Mouse (Mus musculus) kidney, embryonic 16.5 days (tissue): ENCODE data around the gene Bspry. TPM values are rescaled to one million over a fixed set of nuclear protein-coding genes. Genes with fewer than 3 reads are reported as not detected.

Experiments
- ATAC-seq: fragments of 200-750 bp; cut with Nextera tagmentation; 2 replicates; pipeline ENCODE4 v1.8.0; 2017; ENCODE audit warnings: moderate TSS enrichment; ENCODE audit not compliant: low FRiP score, low TSS enrichment
- H3K27ac ChIP-seq: fragments of 300-500 bp; sonication (generic); 2 replicates; pipeline ENCODE4 v1.5.1; 2014; ENCODE audit warnings: low read length
- H3K27me3 ChIP-seq: fragments of 300-500 bp; sonication (generic); 2 replicates; pipeline ENCODE4 v1.6.1; 2014; ENCODE audit warnings: low read length, control low read depth, mixed read lengths; ENCODE audit not compliant: insufficient read depth
- H3K36me3 ChIP-seq: fragments of 300-500 bp; sonication (generic); 2 replicates; pipeline ENCODE4 v1.6.1; 2014; ENCODE audit warnings: low read length, control low read depth, mixed read lengths; ENCODE audit not compliant: insufficient read depth
- H3K4me1 ChIP-seq: fragments of 300-500 bp; sonication (generic); 2 replicates; pipeline ENCODE4 v1.6.1; 2014; ENCODE audit warnings: low read length, control low read depth, mixed read lengths; ENCODE audit not compliant: insufficient read depth
- H3K4me2 ChIP-seq: fragments of 300-500 bp; sonication (generic); replicated peaks from 2 replicates; pipeline ENCODE4 v1.6.1; 2014; ENCODE audit warnings: low read depth, low read length
- H3K4me3 ChIP-seq: fragments of 300-500 bp; sonication (generic); 2 replicates; pipeline ENCODE4 v1.5.1; 2014; ENCODE audit warnings: mild to moderate bottlenecking, low read length
- H3K9ac ChIP-seq: fragments of 300-500 bp; sonication (generic); replicated peaks from 2 replicates; pipeline ENCODE4 v1.6.1; 2014; ENCODE audit warnings: low read length
- H3K9me3 ChIP-seq: fragments of 300-500 bp; sonication (generic); 2 replicates; pipeline ENCODE4 v1.6.1; 2016; ENCODE audit warnings: low read length, control low read depth
- WGBS: fragments of 180-500 bp; shearing (Covaris S2); extraction: QIAGEN DNeasy Blood & Tissue Kit; methylation state at CpG from one replicate; pipeline ENCODE4 v1.1.7; 2014; 5-methylcytosine and 5-hydroxymethylcytosine counted together
- polyA plus RNA-seq: library from polyadenylated mRNA; unstranded; fragments of >200 nt; fragmentation: Nextera tagmentation; extraction: Ambion mirVana; gene quantifications from 2 replicates; pipeline ENCODE4 v1.2.1, GENCODE M21; 2015

Gene Bspry
- polyA plus RNA-seq, 1 experiment from 2014 or later: 28.3 TPM

DNA sequence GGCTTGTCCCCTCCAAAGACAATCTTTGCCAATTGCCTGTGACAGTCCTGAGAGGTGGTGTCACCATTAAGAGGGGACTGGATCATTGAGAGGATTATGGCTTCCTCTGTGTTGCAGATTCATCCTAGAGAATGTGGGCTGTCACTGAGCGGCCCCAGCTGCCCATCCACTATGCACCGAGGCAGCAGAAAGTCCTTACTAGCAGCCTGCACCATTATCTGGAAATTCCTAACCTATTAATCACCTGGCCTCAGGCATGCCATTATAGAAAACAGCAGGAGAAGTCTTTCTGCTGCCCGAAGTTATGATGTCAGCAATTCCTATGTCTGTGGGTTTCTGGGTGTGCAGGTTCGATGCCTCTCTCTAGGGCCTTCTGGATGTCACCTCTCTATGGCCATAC, 38.9 kb upstream of the Bspry start:
- Histone ChIP-seq H3K4me1 (no peaks in the 10 kb centered on the region), H3K4me3 (no peak overlapping the region), H3K27ac (no peak overlapping the region), H3K9me3 (no peaks in the 10 kb centered on the region), H3K4me2 (no peak overlapping the region), H3K9ac (no peak overlapping the region), H3K36me3 (no peaks in the 10 kb centered on the region), H3K27me3 (no peaks in the 10 kb centered on the region)
- WGBS: 63% methylated on average over 4 of the region's 4 CpGs
- ATAC-seq: no peak

DNA sequence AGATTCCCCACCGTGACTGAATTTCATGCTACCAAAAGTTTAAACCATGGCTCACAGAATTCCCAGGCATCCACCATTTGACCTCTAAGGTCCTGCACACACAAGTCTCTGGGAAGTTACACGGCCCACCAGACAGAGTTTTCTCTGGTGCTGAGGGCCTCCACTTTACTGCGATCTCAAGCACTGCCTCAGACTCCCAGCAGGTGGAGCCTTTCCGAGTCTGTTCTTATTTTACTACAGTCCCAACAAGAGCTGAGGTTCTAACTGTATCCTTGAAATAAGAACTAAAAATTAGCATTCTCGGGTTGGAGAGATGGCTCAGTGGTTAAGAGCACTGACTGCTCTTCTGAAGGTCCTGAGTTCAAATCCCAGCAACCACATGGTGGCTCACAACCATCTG, 24.9 kb upstream of the Bspry start:
- Histone ChIP-seq H3K9ac (no peak overlapping the region), H3K36me3 (no peaks in the 10 kb centered on the region), H3K4me3 (no peak overlapping the region), H3K27me3 (no peaks in the 10 kb centered on the region), H3K4me1 (no peaks in the 10 kb centered on the region), H3K27ac (no peak overlapping the region), H3K9me3 (no peaks in the 10 kb centered on the region), H3K4me2 (no peak overlapping the region)
- WGBS: 50% methylated on average over 5 of the region's 5 CpGs
- no peak for ATAC-seq

DNA sequence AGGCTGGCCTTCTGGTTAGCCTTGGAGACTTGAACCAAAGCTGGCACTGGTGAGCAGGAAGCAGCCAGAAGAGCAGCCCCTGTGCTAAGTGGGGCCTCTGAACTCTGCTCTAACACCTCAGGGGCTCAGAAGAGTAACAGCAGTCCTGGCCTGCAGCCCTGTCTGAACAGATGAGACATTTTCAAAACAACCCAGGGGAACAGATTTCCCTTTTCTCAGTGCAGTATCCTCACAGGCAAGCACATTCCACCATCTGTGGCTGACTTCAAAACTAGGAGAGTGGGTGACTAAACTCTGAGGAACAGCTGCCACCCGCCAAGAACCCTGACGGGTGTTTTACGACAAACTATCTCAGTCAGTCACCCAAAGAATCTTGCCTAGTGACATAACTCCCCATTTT, 20.8 kb upstream of the Bspry start:
- H3K27ac ChIP-seq: no peak overlapping the region
- H3K36me3 ChIP-seq: 0 out of 2 replicates have a peak, but pooled peaks cover 4% of the 10 kb centered on the region
- H3K9ac ChIP-seq: no peak overlapping the region
- H3K27me3 ChIP-seq: no peaks in the 10 kb centered on the region
- no peak overlapping the region for H3K4me3 ChIP-seq
- 72% methylated on average over 3 of the region's 3 CpGs for WGBS
- no peak overlapping the region for H3K4me2 ChIP-seq
- no peak for ATAC-seq
- H3K9me3 ChIP-seq: no peaks in the 10 kb centered on the region
- H3K4me1 ChIP-seq: no peaks in the 10 kb centered on the region

DNA sequence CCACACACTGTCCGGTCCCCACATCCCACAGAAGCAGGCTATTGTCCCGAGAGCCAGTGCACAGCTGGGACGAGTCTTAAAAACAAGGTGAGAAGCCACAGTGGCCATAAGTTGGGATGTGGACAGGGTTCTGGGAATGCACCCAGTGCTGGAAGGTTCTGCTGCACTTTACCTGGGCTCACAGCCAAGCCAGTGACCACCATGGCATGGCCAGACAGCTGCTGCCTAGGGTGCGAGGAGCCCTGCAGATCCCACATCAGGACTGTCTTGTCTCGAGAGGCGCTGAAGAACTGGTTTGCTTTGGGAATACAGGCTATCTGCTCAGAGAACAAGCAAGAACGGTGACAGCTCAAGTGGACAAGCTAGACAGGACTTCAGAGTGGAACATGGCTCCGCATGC, 19.5 kb upstream of the Bspry start:
- 88% methylated on average over 8 of the region's 8 CpGs for WGBS
- Histone ChIP-seq H3K36me3 (0 out of 2 replicates have a peak, but pooled peaks cover 4% of the 10 kb centered on the region), H3K4me1 (no peaks in the 10 kb centered on the region), H3K27ac (no peak overlapping the region), H3K9me3 (no peaks in the 10 kb centered on the region), H3K9ac (no peak overlapping the region), H3K4me2 (no peak overlapping the region), H3K27me3 (no peaks in the 10 kb centered on the region), H3K4me3 (no peak overlapping the region)
- ATAC-seq: no peak

DNA sequence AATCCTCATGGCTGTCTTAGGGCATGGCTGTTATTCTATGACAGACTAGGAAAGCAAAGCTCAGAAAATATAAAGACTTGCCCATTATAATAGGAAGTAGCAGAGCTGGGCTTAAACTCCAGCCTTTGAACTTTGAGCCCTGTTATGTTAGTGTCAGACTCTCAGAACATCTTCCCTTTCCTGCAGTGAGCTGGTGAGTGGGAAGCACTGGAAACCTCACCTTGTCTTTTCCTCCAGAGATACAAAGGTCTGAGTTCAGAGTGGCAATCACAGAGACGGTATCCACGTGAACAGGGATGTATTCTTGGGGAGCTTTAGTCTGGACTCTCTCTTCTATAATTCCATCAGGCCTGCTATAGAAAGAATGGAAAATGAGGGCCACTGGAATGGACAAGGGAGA, 16.7 kb upstream of the Bspry start:
- WGBS: 87% methylated on average over 2 of the region's 2 CpGs
- 0 out of 2 replicates have a peak, but pooled peaks cover 4% of the 10 kb centered on the region for H3K36me3 ChIP-seq
- H3K4me2 ChIP-seq: no peak overlapping the region
- H3K4me1 ChIP-seq: no peaks in the 10 kb centered on the region
- no peaks in the 10 kb centered on the region for H3K9me3 ChIP-seq
- no peak overlapping the region for H3K4me3 ChIP-seq
- H3K27me3 ChIP-seq: no peaks in the 10 kb centered on the region
- no peak overlapping the region for H3K9ac ChIP-seq
- no peak overlapping the region for H3K27ac ChIP-seq
- no peak for ATAC-seq

DNA sequence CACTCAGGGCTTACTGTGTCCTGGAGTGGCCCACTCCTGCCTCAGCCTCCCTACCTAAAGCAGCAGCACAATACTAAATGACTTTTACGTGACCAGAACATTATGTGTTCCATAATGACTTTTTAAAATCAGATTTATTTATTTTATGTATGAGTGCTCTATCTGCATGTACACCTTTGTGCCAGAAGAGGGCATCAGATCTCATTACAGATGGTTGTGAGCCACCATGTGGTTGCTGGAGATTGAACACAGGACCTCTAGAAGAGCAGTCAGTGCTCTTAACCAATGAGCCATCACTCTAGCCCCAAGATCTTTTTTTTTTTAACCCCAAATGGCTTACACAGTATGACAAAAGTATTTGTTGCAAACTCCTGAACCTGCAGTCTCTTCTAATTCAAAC, 11.7 kb upstream of the Bspry start:
- Histone ChIP-seq H3K4me3 (no peak overlapping the region), H3K9ac (no peak overlapping the region), H3K4me1 (peaks cover 4% of the 10 kb centered on the region; the same call in 1 of the 2 replicates), H3K4me2 (no peak overlapping the region), H3K9me3 (peaks cover 3% of the 10 kb centered on the region; the same call in 1 of the 2 replicates), H3K27ac (no peak overlapping the region), H3K36me3 (peaks cover 3% of the 10 kb centered on the region; the same call in 1 of the 2 replicates), H3K27me3 (no peaks in the 10 kb centered on the region)
- ATAC-seq: no peak
- 97% methylated on average over 1 of the region's 1 CpGs for WGBS

DNA sequence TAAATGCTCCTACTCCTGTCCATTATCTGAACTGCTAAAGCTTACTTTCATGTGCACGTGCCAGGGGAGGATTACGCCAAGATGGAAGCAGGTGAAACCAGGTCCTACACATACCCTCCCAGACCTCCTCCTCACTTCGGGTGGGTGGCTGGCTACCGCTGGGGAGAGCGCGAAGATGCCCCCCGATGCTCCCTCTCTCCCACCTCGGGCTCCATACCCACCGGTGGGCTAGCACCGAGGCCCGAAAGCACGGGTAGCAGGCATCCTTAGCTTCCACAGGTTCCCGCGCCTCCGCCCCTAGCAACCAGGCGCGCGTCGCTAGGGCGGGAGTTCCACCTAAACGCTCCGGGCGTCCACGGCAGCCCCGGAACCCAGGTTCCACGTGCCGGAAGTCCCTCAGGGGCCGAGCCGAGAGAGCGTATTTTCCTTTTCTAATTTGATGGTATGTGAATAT, 9.2 kb upstream of the Bspry start, which contains the start of gene Wdr31:
Gene Wdr31 (minus strand): TSS at position 299 of the 454 bp plus-strand sequence.
- H3K36me3 ChIP-seq: peaks cover 3% of the 10 kb centered on the region; the same call in 1 of the 2 replicates
- H3K4me1 ChIP-seq: peaks cover 4% of the 10 kb centered on the region; the same call in 1 of the 2 replicates
- peak within 1 kb of the TSS; percentile 64 for H3K4me3 ChIP-seq
- peak within 1 kb of the TSS; percentile 65 for H3K4me2 ChIP-seq
- no peaks in the 10 kb centered on the region for H3K27me3 ChIP-seq
- WGBS: under 1% methylated on average over 30 of the region's 30 CpGs
- H3K27ac ChIP-seq: no peak within 1 kb of the TSS
- peak; percentile 94 for ATAC-seq
- H3K9ac ChIP-seq: peak within 1 kb of the TSS; percentile 77
- peaks cover 3% of the 10 kb centered on the region; the same call in 1 of the 2 replicates for H3K9me3 ChIP-seq

DNA sequence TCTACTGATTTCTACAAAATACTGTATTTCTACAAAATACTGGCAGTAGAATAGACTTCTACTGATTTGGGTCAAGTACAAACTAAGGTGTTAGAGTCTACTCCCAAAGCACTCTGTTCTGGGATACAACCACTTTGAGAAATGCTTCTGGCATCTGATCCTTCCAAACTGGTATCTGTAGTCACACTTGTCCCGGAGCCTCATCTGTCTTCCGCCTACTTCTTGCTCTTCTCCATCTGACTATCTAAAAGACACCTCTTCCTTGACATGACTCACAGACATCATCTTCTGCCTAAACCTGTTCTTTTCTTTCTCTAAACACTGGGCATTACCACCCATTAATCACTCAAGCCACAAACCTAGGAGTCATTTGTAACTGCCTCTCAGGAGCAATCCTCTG, 7.8 kb upstream of the Bspry start:
- peaks cover 3% of the 10 kb centered on the region; the same call in 1 of the 2 replicates for H3K36me3 ChIP-seq
- WGBS: 97% methylated on average over 2 of the region's 2 CpGs
- no peak for ATAC-seq
- H3K9ac ChIP-seq: no peak overlapping the region
- H3K9me3 ChIP-seq: peaks cover 3% of the 10 kb centered on the region; the same call in 1 of the 2 replicates
- H3K27me3 ChIP-seq: no peaks in the 10 kb centered on the region
- peaks cover 6% of the 10 kb centered on the region; the same call in 1 of the 2 replicates for H3K4me1 ChIP-seq
- H3K4me3 ChIP-seq: no peak overlapping the region
- H3K27ac ChIP-seq: no peak overlapping the region
- no peak overlapping the region for H3K4me2 ChIP-seq

DNA sequence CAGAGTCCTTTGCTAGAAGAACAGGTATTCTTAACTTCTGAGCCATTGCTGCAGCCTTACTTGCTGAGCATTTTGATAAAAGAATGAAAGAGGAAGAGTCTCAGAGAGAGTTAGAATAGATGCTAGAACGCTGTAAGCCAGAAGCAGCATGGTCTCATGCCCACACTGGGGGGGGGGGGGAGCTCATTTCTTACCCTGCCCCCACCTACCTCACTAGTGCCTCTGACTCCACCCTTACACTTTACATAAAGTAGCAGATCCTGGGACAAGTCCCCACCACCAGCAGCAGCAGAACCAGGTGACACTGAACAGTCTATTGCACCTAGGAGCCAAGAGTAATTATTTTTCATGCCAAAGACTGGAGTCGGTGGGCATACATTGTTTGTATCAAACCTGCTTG, 4.7 kb upstream of the Bspry start:
- H3K9ac ChIP-seq: no peak overlapping the region
- H3K9me3 ChIP-seq: no peaks in the 10 kb centered on the region
- no peak overlapping the region for H3K4me3 ChIP-seq
- H3K27ac ChIP-seq: peak overlapping the region; percentile 2; the same call in 1 of the 2 replicates
- no peaks in the 10 kb centered on the region for H3K36me3 ChIP-seq
- no peaks in the 10 kb centered on the region for H3K27me3 ChIP-seq
- 61% methylated on average over 2 of the region's 2 CpGs for WGBS
- H3K4me2 ChIP-seq: no peak overlapping the region
- H3K4me1 ChIP-seq: peaks cover 9% of the 10 kb centered on the region
- ATAC-seq: peak; percentile 10; the same call in 1 of the 2 replicates

DNA sequence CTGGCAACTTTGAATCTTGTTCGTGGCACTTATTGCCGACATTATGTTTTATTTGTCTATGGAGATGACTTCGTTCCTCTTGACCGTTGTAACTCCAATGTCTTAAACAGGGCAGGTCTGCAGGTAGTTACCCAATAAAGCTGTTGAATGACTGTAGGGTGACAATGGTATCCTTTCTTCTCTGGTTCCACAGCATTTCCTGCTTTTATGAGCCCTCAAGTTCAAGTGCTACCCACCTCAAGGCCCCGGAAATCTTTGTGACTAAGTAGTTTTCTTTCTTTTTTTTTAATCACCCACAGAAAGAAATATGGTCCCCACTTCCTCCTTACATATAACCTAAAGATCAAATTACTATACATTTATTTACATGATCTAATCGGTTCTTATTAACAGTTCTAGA, 4.1 kb upstream of the Bspry start:
- Histone ChIP-seq H3K36me3 (no peaks in the 10 kb centered on the region), H3K27ac (peak overlapping the region; percentile 2; the same call in 1 of the 2 replicates), H3K27me3 (no peaks in the 10 kb centered on the region), H3K4me1 (peaks cover 9% of the 10 kb centered on the region), H3K9me3 (no peaks in the 10 kb centered on the region), H3K4me2 (no peak overlapping the region), H3K4me3 (no peak overlapping the region), H3K9ac (no peak overlapping the region)
- ATAC-seq: no peak
- WGBS: 79% methylated on average over 6 of the region's 6 CpGs
